Mouse (Mus musculus): Measurements from ENCODE around the gene Arhgdib.

DNA sequence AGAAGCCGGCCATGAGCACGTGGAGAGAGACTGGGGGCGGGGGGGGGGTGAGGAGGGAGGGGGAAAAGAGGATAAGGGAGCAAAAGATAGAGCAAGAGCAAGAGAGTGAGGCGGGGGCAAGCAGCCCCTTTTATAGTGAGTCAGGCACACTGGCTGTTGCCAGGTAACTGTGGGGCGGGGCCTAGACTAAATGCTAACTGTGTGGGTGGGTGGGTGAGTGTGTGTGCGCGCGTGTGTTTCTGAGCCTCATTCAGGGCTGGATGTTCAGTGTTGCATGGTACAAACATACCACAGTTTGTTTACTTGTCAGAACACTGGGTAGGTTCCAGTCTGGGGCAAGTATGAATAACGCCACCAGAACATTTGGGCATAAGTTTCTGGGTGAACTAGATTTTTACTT lies 5.2 kb upstream of the Arhgdib start:
- TF ChIP-seq CTCF (IDR thresholded peaks at IDR 0.05; ENCODE audit: borderline replicate concordance, control insufficient read depth, extremely low read depth, insufficient read depth, low read length, poor library complexity) (no peak), POLR2A (IDR thresholded peaks at IDR 0.05; ENCODE audit: control insufficient read depth, extremely low read depth, insufficient read depth, low read length, poor library complexity) (no peak)
